Mouse (Mus musculus): Measurements from ENCODE around the gene Sobp. TPM values are rescaled to one million over a fixed set of nuclear protein-coding genes. Genes with fewer than 3 reads are reported as not detected.

Gene Sobp
- polyA plus RNA-seq, 1 experiment from 2014 or later, result not detected

DNA sequence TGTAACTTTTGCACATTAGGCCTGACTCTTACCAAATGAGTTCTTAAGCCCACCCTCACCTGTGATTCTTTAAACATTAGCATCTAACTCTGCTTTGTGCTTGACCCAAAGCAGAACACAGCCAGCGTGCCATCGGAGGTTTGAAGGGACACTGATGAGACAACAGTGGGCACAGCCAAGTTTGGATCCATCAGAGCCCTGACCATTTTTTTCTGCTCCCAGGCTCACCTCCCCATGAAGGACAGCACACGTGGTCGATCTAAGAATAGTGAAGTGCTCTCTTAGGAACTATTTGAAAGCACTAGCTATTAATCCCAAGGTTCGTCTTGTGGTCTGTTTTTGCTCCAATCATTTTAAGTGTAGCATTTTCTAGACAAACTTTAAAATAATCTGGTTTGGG, 159.5 kb downstream of the Sobp start:
- H3K27ac ChIP-seq, result no peak overlapping the region
- H3K79me2 ChIP-seq (ENCODE audit: inconsistent target), result no peaks in the 10 kb centered on the region
- WGBS (ENCODE audit: missing documents), result 83% methylated on average over 5 of the region's 5 CpGs
- no peaks in the 10 kb centered on the region for H3K36me3 ChIP-seq (ENCODE audit: inconsistent target)
- no peak overlapping the region for H3K4me3 ChIP-seq (ENCODE audit: inconsistent target)

DNA sequence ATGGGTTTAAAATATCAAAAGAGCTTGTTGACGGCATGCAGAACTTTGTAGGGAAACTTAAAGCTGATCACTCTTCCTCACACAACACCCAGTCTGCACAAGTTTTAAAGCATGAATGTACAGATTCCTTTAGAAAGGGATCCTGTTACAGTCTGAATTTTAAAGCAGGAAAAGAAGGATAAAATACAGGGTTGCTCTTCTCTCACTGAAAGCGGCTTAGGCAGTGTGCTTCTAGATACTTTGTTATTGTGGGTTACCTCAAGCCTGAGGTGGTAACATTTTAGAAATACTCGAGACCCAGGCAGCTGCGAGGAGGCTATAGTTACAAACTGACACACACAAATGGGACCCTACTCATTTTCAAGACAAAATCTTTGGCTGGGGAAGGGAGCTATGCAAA, 160.0 kb downstream of the Sobp start:
- no peak overlapping the region for H3K4me3 ChIP-seq (ENCODE audit: inconsistent target)
- H3K27ac ChIP-seq, result no peak overlapping the region
- H3K79me2 ChIP-seq (ENCODE audit: inconsistent target), result no peaks in the 10 kb centered on the region
- no peaks in the 10 kb centered on the region for H3K36me3 ChIP-seq (ENCODE audit: inconsistent target)
- WGBS (ENCODE audit: missing documents), result 82% methylated on average over 4 of the region's 4 CpGs

DNA sequence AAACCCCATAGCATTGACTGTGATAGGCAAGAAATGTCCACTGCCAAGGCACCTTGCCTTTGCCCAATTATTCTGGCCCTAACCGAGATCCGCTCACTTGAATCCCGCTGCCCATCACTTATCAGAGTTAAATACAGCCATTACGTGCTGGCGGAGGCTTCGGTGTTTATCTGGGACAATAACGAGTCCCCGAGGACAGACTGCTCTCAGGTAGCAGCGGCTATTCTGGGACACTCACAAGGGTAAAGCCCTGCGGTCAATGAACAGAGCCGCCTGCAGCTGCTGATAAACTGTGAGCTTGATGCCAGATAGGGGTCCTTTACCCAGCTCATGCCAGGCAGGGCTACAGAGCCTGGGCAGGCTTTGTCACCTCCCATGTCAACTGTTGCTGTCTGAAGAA, 166.2 kb downstream of the Sobp start:
- H3K79me2 ChIP-seq (ENCODE audit: inconsistent target), result no peaks in the 10 kb centered on the region
- WGBS (ENCODE audit: missing documents), result 86% methylated on average over 11 of the region's 11 CpGs
- H3K4me3 ChIP-seq (ENCODE audit: inconsistent target), result no peak overlapping the region
- no peaks in the 10 kb centered on the region for H3K36me3 ChIP-seq (ENCODE audit: inconsistent target)
- H3K27ac ChIP-seq, result no peak overlapping the region

DNA sequence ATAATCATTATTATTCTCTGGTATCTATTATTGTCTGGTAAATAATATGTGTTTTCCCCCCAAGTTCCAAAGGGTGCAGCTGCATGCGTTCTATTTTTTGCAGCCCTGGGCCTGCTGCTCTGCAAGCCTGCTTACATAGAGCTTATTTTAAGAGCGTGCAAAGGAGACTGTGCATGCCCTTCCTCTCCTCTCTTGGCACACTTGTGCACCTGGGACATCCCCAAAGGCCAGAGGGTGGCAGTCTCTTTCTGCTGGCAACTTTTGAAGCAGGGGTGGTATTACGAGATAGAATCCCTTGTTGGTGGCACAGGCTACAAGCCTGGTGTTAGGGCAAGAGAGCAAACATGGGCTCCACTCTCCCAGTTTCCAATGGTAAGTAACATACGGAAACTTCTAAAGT, 167.8 kb downstream of the Sobp start:
- no peak overlapping the region for H3K27ac ChIP-seq
- H3K4me3 ChIP-seq (ENCODE audit: inconsistent target), result no peak overlapping the region
- WGBS (ENCODE audit: missing documents), result 89% methylated on average over 4 of the region's 4 CpGs
- H3K36me3 ChIP-seq (ENCODE audit: inconsistent target), result no peaks in the 10 kb centered on the region
- no peaks in the 10 kb centered on the region for H3K79me2 ChIP-seq (ENCODE audit: inconsistent target)

DNA sequence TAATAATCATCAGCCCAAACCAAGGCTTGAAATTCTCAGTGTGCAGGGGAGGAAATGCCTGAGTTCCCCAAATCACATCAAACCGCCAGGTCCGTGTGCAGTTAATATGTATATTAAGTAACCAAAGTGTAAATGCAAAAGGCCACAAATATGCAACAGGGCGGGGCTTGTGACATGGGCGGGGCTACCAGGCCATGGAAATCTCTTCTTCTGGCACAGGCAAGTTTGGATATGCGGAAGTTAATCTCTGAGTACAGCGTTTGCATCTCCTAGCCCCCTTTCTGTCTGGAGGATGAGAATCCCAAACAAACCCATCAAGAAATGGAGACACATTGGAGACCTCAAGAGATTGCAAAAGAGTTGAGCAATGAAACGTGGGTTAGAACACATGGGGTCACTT, 168.7 kb downstream of the Sobp start:
- WGBS (ENCODE audit: missing documents), result 57% methylated on average over 7 of the region's 7 CpGs

DNA sequence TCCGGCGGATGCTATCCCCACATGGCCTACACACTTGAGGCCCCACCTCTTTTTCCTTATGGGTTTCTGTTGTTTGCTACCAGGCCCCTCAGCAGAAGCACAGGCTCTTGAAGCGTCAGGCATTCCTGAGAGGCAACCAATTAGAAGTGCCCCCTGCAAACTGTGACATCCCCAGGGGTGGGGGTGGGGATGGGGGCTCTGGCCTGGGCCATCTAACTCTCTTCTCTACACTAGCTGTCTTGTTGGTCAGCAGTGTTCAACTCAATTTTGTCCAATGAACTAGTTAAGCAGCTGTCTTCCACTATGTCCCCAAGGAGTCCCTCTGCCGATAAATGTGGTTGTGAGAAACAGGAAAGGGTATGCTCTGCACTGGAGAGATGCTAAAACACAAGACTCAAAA, 169.3 kb downstream of the Sobp start:
- WGBS (ENCODE audit: missing documents), result 95% methylated on average over 4 of the region's 4 CpGs
- Histone ChIP-seq H3K27ac (no peak overlapping the region), H3K4me3 (ENCODE audit: inconsistent target) (no peak overlapping the region), H3K79me2 (ENCODE audit: inconsistent target) (no peaks in the 10 kb centered on the region), H3K36me3 (ENCODE audit: inconsistent target) (no peaks in the 10 kb centered on the region)

More for the DNA sequence above, 168.7 kb downstream of the Sobp start:
- no peak overlapping the region for H3K27ac ChIP-seq
- no peaks in the 10 kb centered on the region for H3K36me3 ChIP-seq (ENCODE audit: inconsistent target)
- no peaks in the 10 kb centered on the region for H3K79me2 ChIP-seq (ENCODE audit: inconsistent target)
- no peak overlapping the region for H3K4me3 ChIP-seq (ENCODE audit: inconsistent target)

DNA sequence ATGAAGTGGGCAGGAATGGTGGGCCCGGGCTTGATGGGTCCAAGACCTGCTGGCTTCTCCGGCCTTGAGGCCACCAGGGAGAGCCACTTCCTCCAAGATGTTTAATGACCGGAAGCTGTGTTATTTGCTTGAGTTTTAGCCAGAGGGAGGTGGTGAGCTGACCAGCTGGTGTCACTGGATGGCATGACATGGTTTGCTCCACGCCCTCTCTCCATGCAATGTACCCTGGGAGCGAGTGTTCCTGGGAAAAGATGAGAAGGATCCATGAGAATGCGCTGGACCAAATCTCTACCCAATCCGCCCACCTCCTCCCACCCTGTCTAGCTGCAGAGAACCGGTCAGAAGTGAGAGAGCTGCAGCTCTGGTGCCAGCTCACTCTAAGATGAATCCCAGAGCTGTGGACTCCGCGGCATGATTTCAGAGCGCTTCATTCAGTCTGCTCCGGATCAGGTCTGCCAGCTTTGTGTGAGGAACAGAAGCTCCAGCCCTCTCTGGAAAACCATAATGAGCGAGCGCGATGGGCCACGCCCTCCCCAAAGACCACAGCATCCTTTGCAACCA, 170.1 kb downstream of the Sobp start:
- no peaks in the 10 kb centered on the region for H3K79me2 ChIP-seq (ENCODE audit: inconsistent target)
- H3K4me3 ChIP-seq (ENCODE audit: inconsistent target), result no peak overlapping the region
- H3K27ac ChIP-seq, result no peak overlapping the region
- WGBS (ENCODE audit: missing documents), result 81% methylated on average over 16 of the region's 16 CpGs
- H3K36me3 ChIP-seq (ENCODE audit: inconsistent target), result no peaks in the 10 kb centered on the region

DNA sequence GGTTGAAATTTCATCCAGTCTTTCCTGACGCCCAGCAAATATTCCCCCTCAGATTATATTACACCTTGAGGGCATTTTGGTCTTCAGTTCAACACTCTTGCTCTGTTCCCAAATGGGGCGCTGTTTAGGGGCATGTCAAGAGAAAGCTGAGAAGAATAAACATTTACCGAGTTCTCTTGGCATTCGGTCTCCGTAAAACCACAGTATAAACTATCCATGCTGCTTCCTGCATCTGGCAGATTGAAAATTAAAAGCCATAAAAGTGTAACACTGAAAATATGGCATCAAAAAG, 170.9 kb downstream of the Sobp start:
- Histone ChIP-seq H3K4me3 (ENCODE audit: inconsistent target) (no peak overlapping the region), H3K27ac (no peak overlapping the region), H3K79me2 (ENCODE audit: inconsistent target) (no peaks in the 10 kb centered on the region), H3K36me3 (ENCODE audit: inconsistent target) (no peaks in the 10 kb centered on the region)
- 52% methylated on average over 5 of the region's 5 CpGs for WGBS (ENCODE audit: missing documents)

DNA sequence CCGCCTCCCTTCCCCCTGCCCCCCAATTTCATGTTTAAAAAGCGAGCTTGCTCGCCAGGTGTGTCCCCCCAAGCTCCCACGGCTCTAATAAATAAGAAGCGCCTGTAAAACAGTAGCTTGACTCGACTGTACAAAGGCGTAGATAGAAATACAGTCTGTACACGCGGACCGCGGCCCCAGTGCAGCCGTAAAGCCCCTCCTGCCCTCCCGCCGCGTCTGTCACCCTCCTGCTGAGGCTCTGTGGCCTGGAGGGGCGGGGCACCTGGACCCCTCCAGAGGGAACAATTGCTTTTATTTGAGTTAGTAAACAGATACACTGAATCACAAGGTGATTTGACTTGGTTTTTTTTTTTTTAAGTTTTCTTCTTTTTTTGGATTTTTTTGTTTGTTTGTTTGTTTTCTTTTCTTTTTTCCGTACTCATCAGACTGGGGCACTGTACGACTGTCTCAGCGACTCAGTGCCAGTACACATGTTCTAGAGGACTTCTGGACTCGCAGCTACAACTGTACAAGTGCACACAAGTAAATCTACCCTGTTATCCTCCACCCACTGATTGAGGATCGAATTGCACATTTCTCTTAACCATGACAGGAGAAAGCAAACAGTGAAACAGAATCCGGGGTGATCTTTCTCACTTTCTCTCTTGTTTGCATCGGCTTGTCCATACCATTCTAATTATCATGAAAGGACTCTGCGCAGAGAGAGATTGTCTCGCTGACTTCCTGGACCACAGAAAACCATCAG, 171.4 kb downstream of the Sobp start:
- no peaks in the 10 kb centered on the region for H3K36me3 ChIP-seq (ENCODE audit: inconsistent target)
- H3K4me3 ChIP-seq (ENCODE audit: inconsistent target), result no peak overlapping the region
- no peak overlapping the region for H3K27ac ChIP-seq
- 22% methylated on average over 25 of the region's 25 CpGs for WGBS (ENCODE audit: missing documents)
- H3K79me2 ChIP-seq (ENCODE audit: inconsistent target), result no peaks in the 10 kb centered on the region

DNA sequence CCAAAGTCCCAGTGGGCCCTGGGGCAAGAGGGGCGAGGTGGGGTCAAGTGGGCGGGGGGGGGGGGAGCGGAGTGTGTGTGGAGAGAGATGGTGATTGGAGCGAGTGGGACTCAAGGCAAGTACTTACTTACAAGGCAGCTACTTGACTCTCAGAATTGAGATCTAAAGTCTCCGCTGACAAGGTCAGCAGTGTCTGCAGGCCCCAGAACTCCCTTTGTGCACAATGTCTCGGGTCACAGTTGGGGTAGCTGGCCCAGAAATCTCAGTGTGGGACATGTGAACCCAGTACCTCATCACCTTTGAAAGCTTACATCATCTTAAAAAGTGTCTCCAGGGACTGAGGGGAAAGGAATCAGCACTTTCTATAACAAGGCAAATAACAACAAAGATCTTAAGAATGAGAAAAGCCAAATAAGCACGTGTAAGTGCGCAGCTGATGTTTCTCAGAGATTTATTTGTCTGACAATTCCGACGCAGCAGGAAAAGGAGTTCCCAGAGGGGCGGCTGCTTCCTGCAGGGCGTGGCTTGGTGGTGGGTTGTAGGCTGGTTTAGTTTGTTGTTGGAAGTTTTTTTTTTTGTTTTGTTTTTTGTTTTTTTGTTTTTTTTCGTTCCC, 172.2 kb downstream of the Sobp start:
- Histone ChIP-seq H3K36me3 (ENCODE audit: inconsistent target) (no peaks in the 10 kb centered on the region), H3K4me3 (ENCODE audit: inconsistent target) (no peak overlapping the region), H3K79me2 (ENCODE audit: inconsistent target) (no peaks in the 10 kb centered on the region), H3K27ac (no peak overlapping the region)
- WGBS (ENCODE audit: missing documents), result 38% methylated on average over 13 of the region's 13 CpGs

DNA sequence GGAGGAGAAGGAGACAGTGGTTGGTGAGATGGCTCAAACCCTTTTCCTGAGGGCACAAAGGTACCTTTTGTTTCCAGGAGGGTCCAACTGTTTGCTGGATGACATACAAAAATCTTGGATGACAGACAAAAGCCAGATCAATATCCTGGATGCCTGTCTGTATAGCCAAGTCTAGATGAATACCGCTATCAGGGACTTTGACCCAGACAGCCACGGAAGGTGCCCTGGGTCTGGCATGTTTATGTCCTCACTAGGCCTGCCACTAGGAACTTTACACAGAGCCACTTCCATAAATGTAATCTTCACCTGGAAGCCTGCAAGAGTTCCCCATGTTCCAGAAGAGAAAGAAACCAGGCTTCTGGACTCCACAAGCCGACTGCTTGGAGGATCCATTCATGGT, 172.9 kb downstream of the Sobp start:
- WGBS (ENCODE audit: missing documents), result 97% methylated on average over 3 of the region's 3 CpGs
- H3K4me3 ChIP-seq (ENCODE audit: inconsistent target), result no peak overlapping the region
- H3K79me2 ChIP-seq (ENCODE audit: inconsistent target), result no peaks in the 10 kb centered on the region
- no peak overlapping the region for H3K27ac ChIP-seq
- no peaks in the 10 kb centered on the region for H3K36me3 ChIP-seq (ENCODE audit: inconsistent target)

DNA sequence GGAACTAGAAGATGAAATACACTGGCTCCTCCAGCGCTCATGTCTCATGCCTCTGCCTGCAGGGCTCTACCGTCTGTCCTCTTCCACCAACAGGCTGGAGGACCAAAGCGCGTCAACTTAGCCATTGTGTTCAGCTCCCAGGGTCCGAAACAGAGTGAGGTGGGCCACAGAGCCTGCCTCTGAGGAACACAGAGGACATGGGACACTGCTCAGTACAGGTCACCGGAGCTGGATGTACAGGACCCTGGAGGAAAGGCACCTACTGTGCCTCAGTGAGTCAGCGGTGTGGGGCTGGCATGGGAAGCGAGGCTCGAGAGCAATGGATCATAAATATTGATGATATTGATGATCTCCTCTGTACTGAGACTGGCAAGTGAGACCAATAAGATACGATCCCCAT, 175.0 kb downstream of the Sobp start:
- H3K36me3 ChIP-seq (ENCODE audit: inconsistent target), result no peaks in the 10 kb centered on the region
- H3K27ac ChIP-seq, result no peak overlapping the region
- WGBS (ENCODE audit: missing documents), result 96% methylated on average over 10 of the region's 10 CpGs
- no peak overlapping the region for H3K4me3 ChIP-seq (ENCODE audit: inconsistent target)
- H3K79me2 ChIP-seq (ENCODE audit: inconsistent target), result no peaks in the 10 kb centered on the region

DNA sequence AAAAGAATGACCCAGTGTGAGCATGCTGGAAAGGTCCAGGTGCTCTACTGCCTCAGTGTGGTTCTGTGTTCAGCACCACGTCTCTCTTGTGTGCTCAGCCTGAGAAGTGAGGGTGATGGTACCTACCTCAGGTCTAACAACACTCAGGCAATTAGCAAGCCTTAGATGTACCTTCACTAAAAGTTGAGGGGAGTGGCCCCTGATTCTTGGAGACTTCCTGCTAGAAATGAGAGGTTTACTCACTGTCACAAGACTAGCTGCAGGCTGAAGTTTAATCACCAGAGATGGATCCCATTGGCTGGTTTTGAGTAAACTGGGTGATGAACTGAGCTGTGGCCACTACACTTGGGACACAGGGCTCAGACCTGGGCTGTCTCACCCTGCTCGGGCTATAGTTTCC, 177.1 kb downstream of the Sobp start:
- no peak overlapping the region for H3K4me3 ChIP-seq (ENCODE audit: inconsistent target)
- no peaks in the 10 kb centered on the region for H3K36me3 ChIP-seq (ENCODE audit: inconsistent target)
- no peaks in the 10 kb centered on the region for H3K79me2 ChIP-seq (ENCODE audit: inconsistent target)
- 89% methylated on average over 2 of the region's 2 CpGs for WGBS (ENCODE audit: missing documents)
- H3K27ac ChIP-seq, result peak overlapping the region; percentile 59

DNA sequence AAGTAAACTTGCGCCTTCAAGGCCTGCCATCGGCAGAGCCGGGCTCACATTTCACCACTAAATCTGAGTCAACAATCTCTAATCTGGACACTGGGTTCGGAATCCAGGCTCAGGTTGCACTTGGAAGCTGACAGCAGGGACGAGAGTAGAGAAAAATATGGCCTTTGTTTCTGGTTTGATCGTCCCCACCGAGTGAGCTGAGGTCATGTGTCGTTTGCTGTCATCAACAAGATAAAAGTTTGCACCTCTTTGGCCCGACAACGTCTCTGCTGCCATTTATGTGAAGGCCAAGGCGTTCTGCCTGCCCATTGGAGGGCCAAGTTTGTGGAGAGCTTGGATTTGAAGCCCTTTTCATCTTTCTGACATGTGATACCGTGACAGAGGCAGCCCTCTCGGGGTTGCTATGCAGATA, 178.8 kb downstream of the Sobp start:
- 91% methylated on average over 13 of the region's 13 CpGs for WGBS (ENCODE audit: missing documents)
- H3K36me3 ChIP-seq (ENCODE audit: inconsistent target), result no peaks in the 10 kb centered on the region
- H3K79me2 ChIP-seq (ENCODE audit: inconsistent target), result no peaks in the 10 kb centered on the region
- H3K4me3 ChIP-seq (ENCODE audit: inconsistent target), result no peak overlapping the region
- H3K27ac ChIP-seq, result no peak overlapping the region

DNA sequence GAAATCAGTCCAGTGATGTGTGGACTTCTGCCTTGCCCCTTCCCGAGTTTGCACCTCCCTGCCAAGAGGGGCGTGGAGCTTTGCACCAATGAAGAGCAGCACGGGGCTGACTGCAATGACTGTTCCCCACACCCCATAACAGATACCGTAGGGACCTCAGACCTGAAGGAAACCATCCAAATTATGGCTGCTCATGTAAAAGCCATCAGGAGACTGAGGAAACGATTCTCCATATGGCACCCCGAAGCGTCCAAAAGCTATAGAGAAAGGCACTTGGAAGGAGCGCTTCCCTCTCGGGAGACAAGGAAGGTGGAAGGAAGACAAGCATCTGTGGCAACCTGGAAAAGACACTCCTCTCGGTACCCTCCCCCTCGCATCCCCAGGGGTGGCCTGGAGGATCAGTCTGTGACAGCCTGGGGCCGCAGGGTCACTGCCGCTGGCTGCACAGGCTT, 180.0 kb downstream of the Sobp start:
- Histone ChIP-seq H3K36me3 (ENCODE audit: inconsistent target) (no peaks in the 10 kb centered on the region), H3K79me2 (ENCODE audit: inconsistent target) (no peaks in the 10 kb centered on the region), H3K4me3 (ENCODE audit: inconsistent target) (no peak overlapping the region), H3K27ac (no peak overlapping the region)
- 63% methylated on average over 13 of the region's 13 CpGs for WGBS (ENCODE audit: missing documents)
